Mouse (Mus musculus): Measurements from ENCODE around the gene Gm7544.

- TF ChIP-seq EP300 (optimal IDR thresholded peaks at IDR 0.05), result no peak
- no peak for TF ChIP-seq CTCF (IDR thresholded peaks at IDR 0.05; ENCODE audit: low read depth)
Observed at GRCm38 (mm10) chr1:82959870-82960385, 4.1 kb upstream of the Gm7544 start, which contains the start of gene Gm47955.
